Mouse (Mus musculus): ENCODE data around the gene Mgat4a.

- TF ChIP-seq GATA1 (IDR thresholded peaks at IDR 0.05; ENCODE audit: low read length) (no peak), TAL1 (IDR thresholded peaks at IDR 0.05; ENCODE audit: low read length) (no peak)
Observed at GRCm38 (mm10) chr1:37503656-37504055, 37.2 kb downstream of the Mgat4a start.

Measured in erythroblast, embryonic 14.5 days (primary cell).